Mouse (Mus musculus): ENCODE data around the gene Tmprss11g.

DNA sequence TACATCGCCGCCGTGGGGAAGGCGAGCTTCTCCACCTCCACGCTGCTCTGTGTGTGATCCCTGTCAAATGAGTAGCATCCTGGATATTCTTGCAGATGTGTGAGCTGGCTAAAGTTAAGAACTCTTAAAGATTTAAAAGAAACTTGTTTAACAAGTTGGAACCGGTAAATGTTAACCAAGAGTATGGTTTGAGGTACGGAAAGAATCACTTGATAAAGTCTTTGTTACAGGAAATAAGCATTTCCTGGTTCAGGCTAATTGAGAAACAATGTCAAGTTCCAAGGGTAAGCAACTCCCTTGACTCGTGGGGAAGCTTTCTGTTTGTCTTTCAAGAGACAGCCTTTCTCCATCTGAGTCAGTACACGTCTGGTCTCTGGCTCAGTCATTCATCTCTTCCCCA, at the start of gene Tmprss11g:
- TF ChIP-seq CTCF (IDR thresholded peaks at IDR 0.05; ENCODE audit: borderline replicate concordance, extremely low read depth, insufficient read depth, insufficient read length) (no peak), POLR2A (IDR thresholded peaks at IDR 0.05; ENCODE audit: borderline replicate concordance, extremely low read depth, insufficient read depth, insufficient read length, poor library complexity, severe bottlenecking) (no peak)

All from brain, embryonic 14.5 days (tissue).